Mouse (Mus musculus) midbrain, embryonic 12.5 days (tissue): ENCODE measurements around the gene Nutm2. TPM values are rescaled to one million over a fixed set of nuclear protein-coding genes. Genes with fewer than 3 reads are reported as not detected.
"Not testable (repeated sequence)": the region's sequence is repeated elsewhere in the genome, so short reads cannot be mapped to it uniquely, and the experiment has no call there.

Source experiments
- ATAC-seq: fragments of 200-750 bp; cut with Nextera tagmentation; 2 replicates; pipeline ENCODE4 v1.8.0; 2017; ENCODE audit warnings: low read depth, moderate TSS enrichment, moderate library complexity; ENCODE audit not compliant: low FRiP score
- H3K27ac ChIP-seq: fragments of 300-500 bp; sonication (generic); replicated peaks from 2 replicates; pipeline ENCODE4 v1.5.1; 2016; ENCODE audit warnings: mild to moderate bottlenecking
- H3K27me3 ChIP-seq: fragments of 300-500 bp; sonication (generic); 2 replicates; pipeline ENCODE4 v1.6.1; 2016; ENCODE audit warnings: mild to moderate bottlenecking
- H3K36me3 ChIP-seq: fragments of 300-500 bp; sonication (generic); 2 replicates; pipeline ENCODE4 v1.6.1; 2016
- H3K4me1 ChIP-seq: fragments of 300-500 bp; sonication (generic); 2 replicates; pipeline ENCODE4 v1.6.1; 2016
- H3K4me2 ChIP-seq: fragments of 300-500 bp; sonication (generic); replicated peaks from 2 replicates; pipeline ENCODE4 v1.6.1; 2016; ENCODE audit warnings: mild to moderate bottlenecking, moderate library complexity
- H3K4me3 ChIP-seq: fragments of 300-500 bp; sonication (generic); 2 replicates; pipeline ENCODE4 v1.5.1; 2016; ENCODE audit warnings: mild to moderate bottlenecking
- H3K9ac ChIP-seq: fragments of 300-500 bp; sonication (generic); replicated peaks from 2 replicates; pipeline ENCODE4 v1.6.1; 2016; ENCODE audit warnings: mild to moderate bottlenecking, moderate library complexity
- H3K9me3 ChIP-seq: fragments of 300-500 bp; sonication (generic); 2 replicates; pipeline ENCODE4 v1.6.1; 2016; ENCODE audit warnings: mild to moderate bottlenecking
- WGBS: fragments of 180-500 bp; shearing (Covaris S2); methylation state at CpG from one replicate; pipeline ENCODE4 v1.1.7; 2016; 5-methylcytosine and 5-hydroxymethylcytosine counted together
- polyA plus RNA-seq: library from polyadenylated mRNA; unstranded; fragments of >200 nt; fragmentation: Nextera tagmentation; extraction: Ambion mirVana; gene quantifications from 2 replicates; pipeline ENCODE4 v1.2.1, GENCODE M21; 2016

Nutm2 gene
- polyA plus RNA-seq, result not detected in 2 replicates

DNA sequence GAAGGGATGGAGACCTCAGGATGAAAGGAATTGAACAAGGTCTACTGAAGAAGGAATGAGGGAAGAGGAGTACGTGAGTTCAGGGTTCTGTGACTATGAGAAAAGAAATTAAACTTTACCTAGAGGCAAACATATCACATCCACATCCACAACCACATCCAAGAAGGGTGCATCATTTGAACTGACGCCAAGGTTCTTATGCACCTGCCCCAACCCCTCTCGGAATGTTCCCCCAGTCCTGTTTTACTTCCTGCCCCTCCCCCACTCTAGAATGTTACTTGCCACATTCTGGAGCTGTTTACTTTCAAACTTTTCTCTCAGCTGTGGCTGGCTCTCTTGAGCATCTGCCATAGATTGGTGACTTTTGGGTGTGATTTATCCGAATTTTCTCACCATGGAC lies at the start of gene Nutm2:
Gene Nutm2 (plus strand): TSS at position 301 of the 400 bp plus-strand sequence.
- Histone ChIP-seq H3K27ac (no peak within 1 kb of the TSS), H3K4me1 (no peaks in the 10 kb centered on the region), H3K9ac (no peak within 1 kb of the TSS), H3K4me2 (no peak within 1 kb of the TSS), H3K27me3 (no peaks in the 10 kb centered on the region), H3K9me3 (no peaks in the 10 kb centered on the region), H3K4me3 (no peak within 1 kb of the TSS), H3K36me3 (no peaks in the 10 kb centered on the region)
- no peak for ATAC-seq
- 90% methylated on average over 4 of the region's 4 CpGs for WGBS

DNA sequence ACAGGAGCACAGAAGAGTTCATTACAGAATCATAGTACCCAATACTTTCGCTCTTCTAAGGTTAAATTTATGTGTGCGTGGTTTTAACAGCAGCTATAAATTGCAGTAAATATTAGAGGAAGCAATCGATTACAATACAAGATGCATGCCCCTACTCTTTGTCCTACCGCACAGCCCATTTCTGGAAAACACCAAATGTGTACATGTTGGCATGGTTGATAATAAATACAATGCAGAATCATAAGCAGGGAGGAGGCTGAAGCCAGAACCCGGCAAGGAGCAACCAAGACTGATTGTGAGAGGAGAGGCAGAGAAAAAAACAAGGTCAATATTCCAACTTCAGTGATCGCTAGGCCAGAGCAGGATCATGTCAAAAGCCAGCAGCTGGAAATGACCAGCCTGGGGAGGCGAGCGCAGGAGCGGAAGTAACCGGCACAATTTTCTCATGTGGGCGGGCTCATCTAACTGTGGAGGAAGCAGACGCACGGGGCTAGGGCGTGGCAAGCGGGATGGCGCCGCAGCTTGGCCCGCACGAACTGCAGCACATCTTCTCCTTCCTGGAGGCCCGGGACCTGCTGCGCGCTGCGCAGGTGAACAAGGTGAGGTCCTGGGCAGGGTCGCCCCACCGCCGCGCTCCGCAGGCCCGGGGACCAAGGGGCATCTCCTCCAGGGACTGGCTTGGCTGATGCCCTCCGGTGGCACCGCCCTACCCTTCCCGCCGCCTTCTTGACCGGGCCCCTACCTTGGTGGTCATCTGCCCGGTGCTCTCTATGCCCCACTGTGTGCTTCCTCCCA lies 49.5 kb upstream of the Nutm2 start, which contains the start of gene Fbxw17:
Gene Fbxw17 (plus strand): TSS at position 476 of the 795 bp plus-strand sequence.
- Histone ChIP-seq H3K4me2 (peak within 1 kb of the TSS; percentile 78), H3K36me3 (peaks cover 19% of the 10 kb centered on the region), H3K9ac (peak within 1 kb of the TSS; percentile 89), H3K9me3 (no peaks in the 10 kb centered on the region), H3K27me3 (no peaks in the 10 kb centered on the region), H3K4me3 (peak within 1 kb of the TSS; percentile 85), H3K4me1 (peaks cover 10% of the 10 kb centered on the region), H3K27ac (no peak within 1 kb of the TSS)
- 14% methylated on average over 30 of the region's 35 CpGs for WGBS
- peak; percentile 97 for ATAC-seq

DNA sequence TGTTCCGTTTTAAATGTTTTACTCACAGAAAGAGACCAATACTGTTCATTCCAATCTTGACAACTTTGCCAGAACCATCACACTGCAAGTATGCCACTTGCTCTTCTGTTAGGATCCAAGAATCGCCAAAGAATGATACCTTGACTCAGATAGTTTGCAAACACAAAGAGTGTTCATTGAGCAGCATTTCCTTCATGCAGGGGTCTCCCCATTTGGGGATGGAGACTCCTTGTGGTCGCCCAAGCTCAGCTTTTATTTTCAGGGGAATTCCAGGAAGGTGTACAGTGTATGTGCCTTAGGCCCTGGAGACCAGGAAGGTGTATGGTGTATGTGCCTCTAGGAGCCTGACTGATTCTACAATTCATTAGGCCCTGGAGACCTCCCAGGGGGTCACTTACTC lies 48.7 kb upstream of the Nutm2 start:
- 44% methylated on average over 3 of the region's 3 CpGs for WGBS
- Histone ChIP-seq H3K9ac (peak overlapping the region; percentile 89), H3K36me3 (peaks cover 27% of the 10 kb centered on the region), H3K4me1 (peaks cover 10% of the 10 kb centered on the region), H3K27ac (no peak overlapping the region), H3K4me3 (peak overlapping the region; percentile 85), H3K4me2 (peak overlapping the region; percentile 78), H3K27me3 (no peaks in the 10 kb centered on the region), H3K9me3 (no peaks in the 10 kb centered on the region)
- ATAC-seq, result 0 out of 2 replicates have a peak, but pooled peaks have one; percentile 10

DNA sequence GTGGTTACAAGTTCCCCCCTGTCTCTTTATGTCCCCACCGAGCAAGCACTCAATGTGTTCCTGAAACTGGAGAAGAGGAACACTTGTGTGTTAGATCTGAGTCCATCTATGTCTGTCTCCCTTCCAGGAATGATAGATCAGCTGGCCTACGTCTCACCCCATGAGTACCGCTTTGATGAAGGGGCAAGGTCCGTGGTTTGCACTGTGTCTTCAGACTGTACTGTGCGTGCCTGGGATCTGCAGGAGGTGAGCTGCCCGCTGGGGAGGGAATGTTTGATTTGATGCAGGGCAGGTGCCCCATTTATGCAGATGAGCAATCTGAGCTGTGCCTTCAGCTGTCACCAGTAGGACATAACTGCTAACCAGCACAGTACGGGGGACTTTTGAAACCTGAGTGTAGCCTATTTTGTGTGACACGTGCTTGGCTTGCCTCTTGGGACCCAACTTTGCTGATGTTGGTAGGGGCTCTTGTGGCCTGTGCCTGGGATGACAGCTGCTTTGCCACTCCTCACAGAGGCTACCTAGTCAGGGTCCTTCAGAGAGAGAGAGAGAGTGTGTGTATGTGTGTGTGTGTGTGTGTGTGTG lies 43.4 kb upstream of the Nutm2 start:
- 91% methylated on average over 8 of the region's 8 CpGs for WGBS
- no peak for ATAC-seq
- H3K27ac ChIP-seq, result no peak overlapping the region
- peaks cover 4% of the 10 kb centered on the region for H3K4me1 ChIP-seq
- H3K36me3 ChIP-seq, result peaks cover 79% of the 10 kb centered on the region
- H3K9me3 ChIP-seq, result no peaks in the 10 kb centered on the region
- no peak overlapping the region for H3K9ac ChIP-seq
- H3K4me3 ChIP-seq, result no peak overlapping the region
- H3K27me3 ChIP-seq, result no peaks in the 10 kb centered on the region
- no peak overlapping the region for H3K4me2 ChIP-seq

DNA sequence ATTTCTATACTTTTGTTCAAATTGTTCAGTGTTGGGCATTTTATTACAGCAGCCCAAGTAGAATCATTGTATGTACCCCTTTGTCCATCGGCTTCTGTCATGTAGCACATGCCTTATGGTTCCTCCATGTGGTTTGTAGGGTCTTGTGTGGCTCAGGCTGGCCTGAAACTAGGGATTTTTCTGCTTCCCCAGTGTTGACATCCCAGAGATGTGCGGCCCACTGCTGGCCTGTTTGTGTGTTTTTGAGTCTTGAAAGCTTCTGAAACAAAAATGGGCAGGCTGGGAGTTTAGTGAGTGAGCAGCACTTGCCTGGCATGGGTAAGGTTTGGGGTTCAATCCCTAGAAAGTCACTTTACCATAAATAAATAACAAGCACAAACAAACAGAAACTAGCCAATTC lies 42.6 kb upstream of the Nutm2 start:
- Histone ChIP-seq H3K27ac (no peak overlapping the region), H3K4me3 (no peak overlapping the region), H3K9ac (no peak overlapping the region), H3K4me1 (no peaks in the 10 kb centered on the region), H3K9me3 (no peaks in the 10 kb centered on the region), H3K4me2 (no peak overlapping the region), H3K36me3 (peaks cover 87% of the 10 kb centered on the region), H3K27me3 (no peaks in the 10 kb centered on the region)
- ATAC-seq, result no peak
- 94% methylated on average over 2 of the region's 2 CpGs for WGBS

DNA sequence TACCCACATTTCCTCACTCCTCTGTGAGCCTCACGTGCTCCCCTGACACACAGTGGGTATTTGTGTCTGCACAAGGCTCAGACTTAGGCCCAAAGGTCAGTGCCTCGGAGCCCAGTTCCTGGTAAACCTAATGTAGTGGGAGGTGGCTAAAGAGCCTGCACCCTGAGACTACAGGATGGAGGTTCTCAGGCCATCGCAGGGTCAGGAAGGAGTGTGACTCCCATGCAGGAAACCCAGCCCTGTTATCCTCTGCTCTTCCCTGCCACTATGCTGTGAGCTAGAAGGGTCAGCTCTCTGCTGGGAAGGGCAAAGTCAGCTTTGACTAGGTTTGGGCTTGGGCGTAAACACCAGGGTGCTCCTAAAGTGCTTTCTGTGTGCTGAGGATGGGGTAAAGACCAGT lies 40.4 kb upstream of the Nutm2 start:
- H3K27me3 ChIP-seq, result no peaks in the 10 kb centered on the region
- no peaks in the 10 kb centered on the region for H3K4me1 ChIP-seq
- no peak overlapping the region for H3K27ac ChIP-seq
- H3K9ac ChIP-seq, result no peak overlapping the region
- H3K9me3 ChIP-seq, result no peaks in the 10 kb centered on the region
- H3K36me3 ChIP-seq, result peaks cover 90% of the 10 kb centered on the region
- WGBS, result 91% methylated on average over 4 of the region's 4 CpGs
- no peak overlapping the region for H3K4me2 ChIP-seq
- 0 out of 2 replicates have a peak, but pooled peaks have one; percentile 6 for ATAC-seq
- no peak overlapping the region for H3K4me3 ChIP-seq

DNA sequence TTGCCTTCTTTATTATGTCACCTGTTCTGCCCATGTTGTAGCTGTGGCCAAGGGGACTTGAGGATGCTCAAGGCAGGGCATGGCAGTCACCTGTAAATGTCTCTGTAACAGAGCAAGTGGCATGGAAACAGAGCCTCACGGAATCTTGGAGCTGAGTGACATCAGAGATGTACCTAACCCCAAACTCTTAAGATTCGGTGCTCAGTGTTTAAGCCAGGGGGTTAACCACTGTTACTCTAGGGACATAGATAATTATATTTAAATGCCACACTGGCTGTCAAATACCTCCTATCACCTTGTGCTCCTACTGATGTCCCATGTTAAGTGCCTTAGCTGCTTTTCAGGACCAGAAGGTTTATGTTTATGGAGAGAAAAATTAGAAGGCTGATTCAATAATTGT lies 23.3 kb upstream of the Nutm2 start, which contains the start of gene Gm47429:
Gene Gm47429 (minus strand): TSS at position 101 of the 400 bp plus-strand sequence.
- H3K4me2 ChIP-seq, result no peak within 1 kb of the TSS
- H3K36me3 ChIP-seq, result no peaks in the 10 kb centered on the region
- ATAC-seq, result no peak
- no peaks in the 10 kb centered on the region for H3K27me3 ChIP-seq
- 87% methylated on average over 2 of the region's 2 CpGs for WGBS
- H3K4me1 ChIP-seq, result peaks cover 2% of the 10 kb centered on the region; the same call in 1 of the 2 replicates
- H3K9ac ChIP-seq, result no peak within 1 kb of the TSS
- no peaks in the 10 kb centered on the region for H3K9me3 ChIP-seq
- no peak within 1 kb of the TSS for H3K27ac ChIP-seq
- H3K4me3 ChIP-seq, result no peak within 1 kb of the TSS

DNA sequence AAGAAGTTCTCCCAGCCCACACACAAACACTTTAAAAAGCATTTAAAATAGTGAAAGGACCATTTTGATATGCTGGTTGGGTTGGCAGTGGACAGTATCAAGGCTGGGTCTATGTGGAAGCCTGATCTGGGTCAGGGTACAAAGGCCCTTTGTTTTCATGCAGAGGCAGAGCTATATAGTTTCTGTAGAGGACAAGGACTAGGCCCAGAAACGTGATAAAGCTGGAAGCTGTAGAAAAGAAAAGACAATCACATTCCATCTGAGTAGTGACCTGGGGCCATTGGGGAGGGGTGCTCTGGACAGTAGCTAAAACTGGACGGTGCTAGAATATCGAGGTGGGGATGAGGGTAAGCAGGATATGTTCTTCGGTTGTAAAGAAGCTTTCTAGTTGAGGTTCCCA lies 21.8 kb upstream of the Nutm2 start:
- no peak overlapping the region for H3K4me3 ChIP-seq

DNA sequence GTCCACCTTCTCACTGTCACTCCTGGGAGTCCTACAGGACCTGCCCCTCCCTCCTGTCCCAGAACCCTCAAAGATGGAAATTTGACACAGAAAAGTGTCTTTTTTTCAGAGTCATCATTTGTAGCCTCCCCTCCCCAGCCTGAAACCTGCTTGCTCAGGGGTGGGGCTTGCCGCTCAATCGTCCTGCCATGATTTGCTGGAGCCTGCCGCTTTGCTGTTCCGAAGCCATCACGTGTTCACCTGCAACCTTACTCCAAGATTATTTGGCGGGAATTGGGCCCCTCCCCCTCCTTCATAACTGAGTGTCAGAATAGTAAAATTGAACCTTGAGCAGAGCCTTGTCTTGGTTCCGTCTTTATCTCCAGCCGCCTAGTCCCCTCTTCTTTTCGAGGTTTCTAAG lies 14.8 kb upstream of the Nutm2 start:
- not testable (repeated sequence) for H3K27me3 ChIP-seq, H3K4me1 ChIP-seq, H3K9me3 ChIP-seq, H3K4me2 ChIP-seq, ATAC-seq, H3K9ac ChIP-seq, H3K36me3 ChIP-seq, H3K4me3 ChIP-seq, H3K27ac ChIP-seq
- 76% methylated on average over 9 of the region's 9 CpGs for WGBS

More for the DNA sequence above, 21.8 kb upstream of the Nutm2 start:
- 73% methylated on average over 4 of the region's 4 CpGs for WGBS
- no peak overlapping the region for H3K9ac ChIP-seq
- no peak for ATAC-seq
- no peaks in the 10 kb centered on the region for H3K9me3 ChIP-seq
- no peaks in the 10 kb centered on the region for H3K36me3 ChIP-seq
- no peak overlapping the region for H3K27ac ChIP-seq
- H3K4me2 ChIP-seq, result no peak overlapping the region
- no peaks in the 10 kb centered on the region for H3K27me3 ChIP-seq
- peaks cover 2% of the 10 kb centered on the region; the same call in 1 of the 2 replicates for H3K4me1 ChIP-seq

DNA sequence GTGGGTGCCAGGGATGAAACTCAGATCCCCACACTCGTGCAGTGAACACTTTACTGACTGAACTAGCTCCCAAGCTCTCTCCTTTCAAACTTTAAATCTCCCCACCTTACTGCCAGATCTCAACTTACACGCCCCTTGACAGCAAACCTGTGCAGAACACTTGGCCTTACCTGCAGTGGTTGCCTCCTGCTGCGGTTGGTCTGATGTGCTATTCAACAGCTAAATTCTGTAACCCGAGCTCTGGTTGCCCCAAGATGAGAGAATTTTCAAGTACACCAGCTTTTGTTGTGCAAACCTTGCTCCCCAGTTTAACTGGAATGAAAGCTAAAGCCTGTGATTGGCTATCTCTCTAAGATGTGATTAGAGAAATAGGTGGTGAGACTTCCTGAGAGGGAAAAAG lies 13.7 kb upstream of the Nutm2 start:
- no peak for ATAC-seq
- Histone ChIP-seq H3K4me2 (no peak overlapping the region), H3K36me3 (no peaks in the 10 kb centered on the region), H3K27me3 (no peaks in the 10 kb centered on the region), H3K9ac (no peak overlapping the region), H3K4me3 (no peak overlapping the region), H3K27ac (no peak overlapping the region), H3K9me3 (no peaks in the 10 kb centered on the region), H3K4me1 (no peaks in the 10 kb centered on the region)
- 35% methylated on average over 4 of the region's 4 CpGs for WGBS

DNA sequence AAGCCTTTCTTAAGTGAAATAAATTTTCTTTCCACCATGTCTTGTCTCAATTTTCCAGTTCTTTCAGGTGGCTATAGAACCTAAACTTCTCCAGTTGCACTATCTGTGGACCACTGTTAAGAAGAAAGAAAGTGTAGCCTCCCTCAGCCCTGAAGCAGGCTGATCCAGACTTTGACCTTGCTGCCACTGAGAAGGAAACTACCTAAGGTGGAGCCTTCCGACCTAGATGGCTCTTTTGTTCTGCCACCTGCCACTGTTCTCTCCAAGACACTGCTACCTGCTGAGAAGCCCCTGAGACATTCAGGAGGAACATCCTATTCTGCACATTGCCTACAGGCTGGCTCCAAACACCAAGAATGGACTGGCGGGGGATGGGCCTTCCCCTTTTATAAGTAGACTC lies 6.7 kb upstream of the Nutm2 start:
- H3K4me3 ChIP-seq, ATAC-seq, H3K9me3 ChIP-seq, H3K4me1 ChIP-seq, H3K27me3 ChIP-seq, H3K4me2 ChIP-seq, H3K36me3 ChIP-seq, H3K27ac ChIP-seq, H3K9ac ChIP-seq: not testable (repeated sequence)
- 70% methylated on average over 2 of the region's 2 CpGs for WGBS
